In genomic region chr7:19171831-19172230, GRCm38 (mm10) we compare ENCODE assay signal across 12 mouse cellular contexts. TPM values are rescaled to one million over a fixed set of nuclear protein-coding genes. Genes with fewer than 3 reads are reported as not detected.
DNase-seq lines count a peak whose midpoint lies in the region; ATAC-seq and TF ChIP-seq lines count a peak whose summit lies in the region.
"Had no signal": no experiment of that assay in that cellular context is flagged by ENCODE, and none has a peak within 500 bp of the region (broad histone marks: within the 10 kb centered on the region; RNA-seq: fewer than 3 reads in every experiment).

No protein-coding gene starts in this region.

- DNase-seq in cerebellum, adult 8-10 months, result peak; percentile 46
- no peak for DNase-seq in cerebellum, postnatal 4 days (ENCODE audit: low spot score in 2 of 2)
- DNase-seq in hindbrain, embryonic 10.5 days (ENCODE audit: low spot score), result no peak
- DNase-seq in hindbrain, postnatal 0 days (ENCODE audit: low spot score), result no peak
- DNase-seq in hindbrain, embryonic 14.5 days (ENCODE audit: low spot score), result no peak
- no peak for DNase-seq in spleen, postnatal 14 days (ENCODE audit: low spot score in 2 of 2)
- DNase-seq in adrenal gland, adult 8-10 months, result no peak
- DNase-seq: adrenal gland, adult 2 months; gastrocnemius, postnatal 14 days had no signal

- no peak overlapping the region for H3K4me3 ChIP-seq in hindbrain, embryonic 10.5 days
- no peak overlapping the region for H3K4me3 ChIP-seq in hindbrain, postnatal 0 days (ENCODE audit: low read length)
- 0 out of 2 replicates have a peak overlapping the region, but pooled peaks have one; percentile 55 for H3K4me3 ChIP-seq in E14TG2a.4 (replicated peaks; ENCODE audit: low read length)
- H3K4me3 ChIP-seq in hindbrain, embryonic 14.5 days (replicated peaks; ENCODE audit: low read length), result no peak overlapping the region

- peak overlapping the region; percentile 76 for H3K27ac ChIP-seq in hindbrain, embryonic 10.5 days
- no peak overlapping the region; the same call in 1 of the 2 replicates for H3K27ac ChIP-seq in hindbrain, postnatal 0 days
- H3K27ac ChIP-seq in hindbrain, embryonic 14.5 days, result peak overlapping the region; percentile 69

- no peak overlapping the region for H3K4me2 ChIP-seq in hindbrain, postnatal 0 days (ENCODE audit: low read depth, low read length)
- H3K4me2 ChIP-seq in hindbrain, embryonic 14.5 days (replicated peaks), result no peak overlapping the region

- peaks cover 39% of the 10 kb centered on the region for H3K4me1 ChIP-seq in hindbrain, embryonic 10.5 days (replicated peaks)
- no peaks in the 10 kb centered on the region for H3K4me1 ChIP-seq in hindbrain, postnatal 0 days (ENCODE audit: insufficient read depth, low read length)
- peaks cover 49% of the 10 kb centered on the region for H3K4me1 ChIP-seq in E14TG2a.4 (replicated peaks; ENCODE audit: low read depth, low read length)
- peaks cover 23% of the 10 kb centered on the region for H3K4me1 ChIP-seq in hindbrain, embryonic 14.5 days (replicated peaks; ENCODE audit: control insufficient read depth, insufficient read depth, low read length)

- peaks cover 3% of the 10 kb centered on the region; the same call in 1 of the 2 replicates for H3K9me3 ChIP-seq in hindbrain, embryonic 10.5 days
- H3K9me3 ChIP-seq in hindbrain, postnatal 0 days (ENCODE audit: low read length), result no peaks in the 10 kb centered on the region
- no peaks in the 10 kb centered on the region for H3K9me3 ChIP-seq in E14TG2a.4 (ENCODE audit: low read length)
- no peaks in the 10 kb centered on the region for H3K9me3 ChIP-seq in hindbrain, embryonic 14.5 days (ENCODE audit: control insufficient read depth, low read length)

- no peak for ATAC-seq in hindbrain, postnatal 0 days
- ATAC-seq in hindbrain, embryonic 14.5 days (ENCODE audit: low FRiP score), result no peak
- ATAC-seq: intestine, postnatal 0 days had no signal

- H3K27me3 ChIP-seq in hindbrain, embryonic 10.5 days (ENCODE audit: insufficient read depth, poor library complexity, severe bottlenecking), result peaks cover 28% of the 10 kb centered on the region
- H3K27me3 ChIP-seq in hindbrain, postnatal 0 days (ENCODE audit: insufficient read depth, low read length), result no peaks in the 10 kb centered on the region
- H3K27me3 ChIP-seq in E14TG2a.4 (ENCODE audit: insufficient read depth, low read length), result peaks cover 16% of the 10 kb centered on the region
- H3K27me3 ChIP-seq in hindbrain, embryonic 14.5 days (ENCODE audit: control insufficient read depth, insufficient read depth, low read length), result no peaks in the 10 kb centered on the region

- H3K36me3 ChIP-seq in hindbrain, embryonic 10.5 days, result no peaks in the 10 kb centered on the region
- no peaks in the 10 kb centered on the region for H3K36me3 ChIP-seq in hindbrain, postnatal 0 days (ENCODE audit: insufficient read depth, low read length)
- H3K36me3 ChIP-seq in E14TG2a.4 (ENCODE audit: insufficient read depth, low read length), result no peaks in the 10 kb centered on the region
- no peaks in the 10 kb centered on the region for H3K36me3 ChIP-seq in hindbrain, embryonic 14.5 days (replicated peaks; ENCODE audit: control insufficient read depth, insufficient read depth)

- TF ChIP-seq CTCF in hindbrain, postnatal 0 days (IDR thresholded peaks at IDR 0.05; ENCODE audit: low read depth), result no peak
- no peak for TF ChIP-seq CTCF in E14TG2a.4 (conservative IDR thresholded peaks at IDR 0.05; ENCODE audit: low read length)

- no peak overlapping the region; the same call in 1 of the 2 replicates for H3K9ac ChIP-seq in hindbrain, postnatal 0 days (replicated peaks; ENCODE audit: low read length)
- no peak overlapping the region for H3K9ac ChIP-seq in hindbrain, embryonic 14.5 days

- whole genome bisulfite sequencing in hindbrain, embryonic 10.5 days, result 56% methylated on average over 8 of the region's 8 CpGs
- 33% methylated on average over 8 of the region's 8 CpGs for WGBS in hindbrain, postnatal 0 days
- WGBS in hindbrain, embryonic 14.5 days, result 36% methylated on average over 8 of the region's 8 CpGs

RNA-seq across cellular contexts. Expression of gene Eml2, which starts 4.4 kb away (rescaled TPM):
- polyA plus RNA-seq in hindbrain, embryonic 10.5 days (2016; fragmentation: Nextera tagmentation; extraction: Ambion mirVana), result 2.8 and 4.9 TPM in 2 replicates
- 88.2 and 103 TPM in 2 replicates for total RNA-seq in hindbrain, postnatal 0 days (2014; rRNA removed)
- 15.0 and 18.9 TPM in 2 replicates for polyA plus RNA-seq in hindbrain, postnatal 0 days (2015; fragmentation: Nextera tagmentation; extraction: Ambion mirVana)
- 3.4 and 3.6 TPM in 2 replicates for polyA plus RNA-seq in hindbrain, embryonic 14.5 days (2014; fragmentation: Nextera tagmentation; extraction: Ambion mirVana)
- 10 to 100 TPM; 56.2 to 79.2 (median 69.6) TPM for total RNA-seq in adrenal gland, adult 8-10 months (2022)

RNA-seq across cellular contexts. Expression of gene Gipr, which starts 5.9 kb away (rescaled TPM):
- polyA plus RNA-seq in hindbrain, embryonic 10.5 days (2016; fragmentation: Nextera tagmentation; extraction: Ambion mirVana), result 0.95 and 1.3 TPM in 2 replicates
- total RNA-seq in hindbrain, postnatal 0 days (2014; rRNA removed), result 2.0 and 3.0 TPM in 2 replicates
- polyA plus RNA-seq in hindbrain, postnatal 0 days (2015; fragmentation: Nextera tagmentation; extraction: Ambion mirVana), result 0.85 and 1.3 TPM in 2 replicates
- polyA plus RNA-seq in hindbrain, embryonic 14.5 days (2014; fragmentation: Nextera tagmentation; extraction: Ambion mirVana), result 0.62 and 1.1 TPM in 2 replicates
- total RNA-seq in adrenal gland, adult 8-10 months (2022), result 1 to 10 TPM in 1 of 4 experiments, under 1 TPM in 3; 0.17 to 1.5 (median 0.64) TPM
- total RNA-seq: megakaryocyte progenitor cell, adult 5-6 weeks had no signal

RNA-seq across cellular contexts. Expression of gene Snrpd2, which starts 22.3 kb away (rescaled TPM):
- 184 TPM in 2 replicates for polyA plus RNA-seq in hindbrain, embryonic 10.5 days (2016; fragmentation: Nextera tagmentation; extraction: Ambion mirVana)
- 34.1 and 42.9 TPM in 2 replicates for total RNA-seq in hindbrain, postnatal 0 days (2014; rRNA removed)
- 114 and 118 TPM in 2 replicates for polyA plus RNA-seq in hindbrain, postnatal 0 days (2015; fragmentation: Nextera tagmentation; extraction: Ambion mirVana)
- 104 and 110 TPM in 2 replicates for polyA plus RNA-seq in hindbrain, embryonic 14.5 days (2014; fragmentation: Nextera tagmentation; extraction: Ambion mirVana)
- total RNA-seq in adrenal gland, adult 8-10 months (2022), result 10 to 100 TPM; 86.1 to 97.7 (median 92.4) TPM

RNA-seq across cellular contexts. Expression of gene Qpctl, which starts 22.7 kb away (rescaled TPM):
- polyA plus RNA-seq in hindbrain, embryonic 10.5 days (2016; fragmentation: Nextera tagmentation; extraction: Ambion mirVana), result 16.7 and 22.1 TPM in 2 replicates
- total RNA-seq in hindbrain, postnatal 0 days (2014; rRNA removed), result 17.3 and 18.3 TPM in 2 replicates
- 24.7 and 25.5 TPM in 2 replicates for polyA plus RNA-seq in hindbrain, postnatal 0 days (2015; fragmentation: Nextera tagmentation; extraction: Ambion mirVana)
- 19.1 and 20.3 TPM in 2 replicates for polyA plus RNA-seq in hindbrain, embryonic 14.5 days (2014; fragmentation: Nextera tagmentation; extraction: Ambion mirVana)
- 10 to 100 TPM; 18.0 to 24.0 (median 23.9) TPM for total RNA-seq in adrenal gland, adult 8-10 months (2022)

RNA-seq across cellular contexts. Expression of gene Gpr4, which starts 40.5 kb away (rescaled TPM):
- polyA plus RNA-seq in hindbrain, embryonic 10.5 days (2016; fragmentation: Nextera tagmentation; extraction: Ambion mirVana), result 1.8 and 2.9 TPM in 2 replicates
- total RNA-seq in hindbrain, postnatal 0 days (2014; rRNA removed), result 3.8 and 4.5 TPM in 2 replicates
- 4.1 and 4.4 TPM in 2 replicates for polyA plus RNA-seq in hindbrain, postnatal 0 days (2015; fragmentation: Nextera tagmentation; extraction: Ambion mirVana)
- polyA plus RNA-seq in hindbrain, embryonic 14.5 days (2014; fragmentation: Nextera tagmentation; extraction: Ambion mirVana), result 3.1 and 3.2 TPM in 2 replicates
- total RNA-seq in adrenal gland, adult 8-10 months (2022), result 10 to 100 TPM in 2 of 4 experiments, 1 to 10 TPM in 2; 5.7 to 15.2 (median 8.2) TPM
